In the genomic region with DNA sequence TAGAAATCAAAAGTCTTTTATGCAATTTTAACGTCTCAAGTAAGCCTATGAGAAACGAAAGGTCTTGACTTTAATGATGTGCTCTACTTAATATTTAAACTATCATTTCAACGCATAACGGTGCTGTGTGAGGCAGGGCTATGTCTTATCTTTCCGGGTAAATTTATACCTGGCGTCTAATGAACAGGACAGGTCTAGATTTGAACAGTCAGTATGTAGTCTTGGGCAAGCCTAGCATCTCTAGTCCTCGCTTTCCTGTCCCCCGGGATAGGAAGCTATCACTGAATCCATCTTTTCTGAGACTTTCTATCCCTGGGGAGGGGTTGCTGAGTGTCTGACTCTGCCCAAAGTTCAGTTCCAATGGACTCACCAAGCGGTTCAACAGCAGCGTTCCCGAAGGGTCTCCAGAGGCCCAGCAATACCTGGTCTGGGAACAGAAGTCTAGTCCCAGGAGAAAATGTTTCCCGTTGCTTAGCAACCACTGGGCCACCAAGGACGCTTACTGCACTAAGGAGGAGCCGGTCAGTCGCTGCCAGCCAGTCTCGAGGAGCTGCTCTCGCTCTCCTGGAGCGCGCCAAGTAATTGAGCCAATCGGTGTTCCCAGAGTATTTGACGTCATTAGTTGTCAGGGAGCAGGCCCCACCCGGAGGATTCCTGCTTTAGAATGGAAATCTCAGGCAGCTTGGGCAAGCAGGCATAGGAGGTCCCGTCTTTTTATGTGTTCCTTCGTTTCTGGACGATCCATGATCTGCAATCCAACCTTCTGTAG, we compare ENCODE assay signal across 8 mouse cellular contexts. TPM values are rescaled to one million over a fixed set of nuclear protein-coding genes. Genes with fewer than 3 reads are reported as not detected.
DNase-seq lines count a peak whose midpoint lies in the region; ATAC-seq lines count a peak whose summit lies in the region.

A gene (minus strand): TSS at position 463 of the 769 bp plus-strand sequence.

- intact Hi-C loops in heart, postnatal 10 days (cut with DNase I): loop anchor here (10.0 kb wide), 1 partner anchor 437 kb away; a partner anchor contains a TSS

- DNase-seq in CD8-positive naive resting alpha-beta T cell, adult 2 months (ENCODE audit: low read depth in 2 of 2, low spot score in 2 of 2): peak; percentile 47 to 50
- peak; percentile 86 for DNase-seq in c-Kit-positive CD71-positive TER-119-negative erythroid progenitor cells, embryonic 14.5 days (ENCODE audit: low read depth)
- peak; percentile 94 for DNase-seq in heart, postnatal 10 days
- peak; percentile 84 to 92 for DNase-seq in kidney, postnatal 4 days
- peak; percentile 87 for DNase-seq in neural tube, embryonic 11.5 days (ENCODE audit: low spot score)

- H3K36me3 ChIP-seq in forebrain, embryonic 13.5 days (ENCODE audit: poor library complexity, severe bottlenecking): no peaks in the 10 kb centered on the region
- no peaks in the 10 kb centered on the region for H3K36me3 ChIP-seq in liver, embryonic 15.5 days (replicated peaks)
- no peaks in the 10 kb centered on the region for H3K36me3 ChIP-seq in neural tube, embryonic 11.5 days (ENCODE audit: control insufficient read depth, insufficient read depth, low read length)
- no peaks in the 10 kb centered on the region for H3K36me3 ChIP-seq in stomach, embryonic 16.5 days (ENCODE audit: control insufficient read depth, insufficient read depth, low read length)

- WGBS in forebrain, embryonic 13.5 days: 33% methylated on average over 25 of the region's 25 CpGs
- 34% methylated on average over 25 of the region's 25 CpGs for WGBS in liver, embryonic 15.5 days (ENCODE audit: insufficient replicate concordance)
- WGBS in neural tube, embryonic 11.5 days: 36% methylated on average over 25 of the region's 25 CpGs
- 31% methylated on average over 25 of the region's 25 CpGs for WGBS in stomach, embryonic 16.5 days

- H3K4me3 ChIP-seq in forebrain, embryonic 13.5 days: peak within 1 kb of the TSS; percentile 41
- H3K4me3 ChIP-seq in liver, embryonic 15.5 days (replicated peaks): peak within 1 kb of the TSS; percentile 39
- H3K4me3 ChIP-seq in neural tube, embryonic 11.5 days (ENCODE audit: low read depth, low read length): peak within 1 kb of the TSS; percentile 22; the same call in 1 of the 2 replicates
- peak within 1 kb of the TSS; percentile 48 for H3K4me3 ChIP-seq in stomach, embryonic 16.5 days (replicated peaks; ENCODE audit: low read length)

- H3K4me2 ChIP-seq in forebrain, embryonic 13.5 days: peak within 1 kb of the TSS; percentile 67
- peak within 1 kb of the TSS; percentile 65 for H3K4me2 ChIP-seq in liver, embryonic 15.5 days
- H3K4me2 ChIP-seq in neural tube, embryonic 11.5 days (ENCODE audit: low read depth): peak within 1 kb of the TSS; percentile 54
- peak within 1 kb of the TSS; percentile 78 for H3K4me2 ChIP-seq in stomach, embryonic 16.5 days (ENCODE audit: low read depth, low read length)

- H3K9me3 ChIP-seq in forebrain, embryonic 13.5 days (replicated peaks): no peaks in the 10 kb centered on the region
- no peaks in the 10 kb centered on the region for H3K9me3 ChIP-seq in liver, embryonic 15.5 days (replicated peaks)
- no peaks in the 10 kb centered on the region for H3K9me3 ChIP-seq in neural tube, embryonic 11.5 days (ENCODE audit: control insufficient read depth, low read length)
- no peaks in the 10 kb centered on the region for H3K9me3 ChIP-seq in stomach, embryonic 16.5 days (replicated peaks; ENCODE audit: control insufficient read depth, low read length)

- H3K4me1 ChIP-seq in forebrain, embryonic 13.5 days: peaks cover 11% of the 10 kb centered on the region; the same call in 1 of the 2 replicates
- H3K4me1 ChIP-seq in liver, embryonic 15.5 days (replicated peaks): peaks cover 8% of the 10 kb centered on the region
- no peaks in the 10 kb centered on the region for H3K4me1 ChIP-seq in neural tube, embryonic 11.5 days (ENCODE audit: control insufficient read depth, insufficient read depth, low read length)
- H3K4me1 ChIP-seq in stomach, embryonic 16.5 days (ENCODE audit: control insufficient read depth, insufficient read depth, low read length): 0 out of 2 replicates have a peak, but pooled peaks cover 6% of the 10 kb centered on the region

- H3K27ac ChIP-seq in forebrain, embryonic 13.5 days: no peak within 1 kb of the TSS
- H3K27ac ChIP-seq in liver, embryonic 15.5 days (replicated peaks): no peak within 1 kb of the TSS
- H3K27ac ChIP-seq in neural tube, embryonic 11.5 days (ENCODE audit: low read depth, low read length): no peak within 1 kb of the TSS
- peak within 1 kb of the TSS; percentile 71 for H3K27ac ChIP-seq in stomach, embryonic 16.5 days (ENCODE audit: low read length)

- H3K9ac ChIP-seq in forebrain, embryonic 13.5 days: peak within 1 kb of the TSS; percentile 58
- no peak within 1 kb of the TSS for H3K9ac ChIP-seq in liver, embryonic 15.5 days
- H3K9ac ChIP-seq in neural tube, embryonic 11.5 days (ENCODE audit: low read length): 0 out of 2 replicates have a peak within 1 kb of the TSS, but pooled peaks have one; percentile 23
- peak within 1 kb of the TSS; percentile 65 for H3K9ac ChIP-seq in stomach, embryonic 16.5 days (ENCODE audit: low read length)

- peak; percentile 100 for ATAC-seq in forebrain, embryonic 13.5 days
- peak; percentile 86 for ATAC-seq in liver, embryonic 15.5 days (ENCODE audit: insufficient read depth)
- ATAC-seq in neural tube, embryonic 11.5 days (ENCODE audit: insufficient read depth, low FRiP score, low TSS enrichment): peak; percentile 100
- peak; percentile 97 for ATAC-seq in stomach, embryonic 16.5 days (ENCODE audit: insufficient read depth, low FRiP score)

- no peaks in the 10 kb centered on the region for H3K27me3 ChIP-seq in forebrain, embryonic 13.5 days
- no peaks in the 10 kb centered on the region for H3K27me3 ChIP-seq in liver, embryonic 15.5 days
- H3K27me3 ChIP-seq in neural tube, embryonic 11.5 days (ENCODE audit: control insufficient read depth, insufficient read depth, low read length): no peaks in the 10 kb centered on the region
- no peaks in the 10 kb centered on the region for H3K27me3 ChIP-seq in stomach, embryonic 16.5 days (ENCODE audit: control insufficient read depth, insufficient read depth, low read length)

RNA-seq across cellular contexts. Expression of the gene that starts here (rescaled TPM):
- polyA plus RNA-seq in forebrain, embryonic 13.5 days (2015; fragmentation: Nextera tagmentation; extraction: Ambion mirVana): 0.17 and 0.23 TPM in 2 replicates
- total RNA-seq in heart, postnatal 10 days (2021): under 1 TPM; 0.41 to 0.50 TPM
- polyA plus RNA-seq in liver, embryonic 15.5 days (2015; fragmentation: Nextera tagmentation; extraction: Ambion mirVana): 0.01 and 0.02 TPM in 2 replicates
- 0.08 TPM in 1 of 2 replicates, not detected in the other for polyA plus RNA-seq in neural tube, embryonic 11.5 days (2014; fragmentation: Nextera tagmentation; extraction: Ambion mirVana)
- 0.05 and 0.10 TPM in 2 replicates for polyA plus RNA-seq in stomach, embryonic 16.5 days (2015; fragmentation: Nextera tagmentation; extraction: Ambion mirVana)

Comparison
In these comparisons a context has a peak if more than half of its experiments do, and no peak if none do; other contexts are left out.
1. Peak in ATAC-seq, H3K4me3 ChIP-seq, H3K9ac ChIP-seq and H3K4me2 ChIP-seq in forebrain, embryonic 13.5 days; RNA of the gene not detected or under 1 TPM.
2. Peak in DNase-seq in heart, postnatal 10 days; RNA of the gene not detected or under 1 TPM.
3. Peak in ATAC-seq, H3K4me3 ChIP-seq and H3K4me2 ChIP-seq in liver, embryonic 15.5 days; RNA of the gene not detected or under 1 TPM.
4. Peak in DNase-seq, ATAC-seq, H3K4me3 ChIP-seq, H3K9ac ChIP-seq and H3K4me2 ChIP-seq in neural tube, embryonic 11.5 days; RNA of the gene not detected or under 1 TPM.
5. Peak in ATAC-seq, H3K4me3 ChIP-seq, H3K27ac ChIP-seq, H3K9ac ChIP-seq and H3K4me2 ChIP-seq in stomach, embryonic 16.5 days; RNA of the gene not detected or under 1 TPM.